In genomic region chr2:173035653-173036052, GRCm38 (mm10) we compare ENCODE assay signal across 19 mouse cellular contexts. TPM values are rescaled to one million over a fixed set of nuclear protein-coding genes. Genes with fewer than 3 reads are reported as not detected.
DNase-seq lines count a peak whose midpoint lies in the region; ATAC-seq and TF ChIP-seq lines count a peak whose summit lies in the region.
"Had no signal": no experiment of that assay in that cellular context is flagged by ENCODE, and none has a peak within 500 bp of the region (broad histone marks: within the 10 kb centered on the region; RNA-seq: fewer than 3 reads in every experiment).

No protein-coding gene starts in this region.

- no peaks in the 10 kb centered on the region for H3K9me3 ChIP-seq in erythroblast, embryonic 14.5 days (ENCODE audit: control insufficient read depth, low read length)
- H3K9me3 ChIP-seq in heart, embryonic 13.5 days: no peaks in the 10 kb centered on the region
- no peaks in the 10 kb centered on the region for H3K9me3 ChIP-seq in liver, postnatal 0 days (ENCODE audit: low read length)
- H3K9me3 ChIP-seq: heart, embryonic 15.5 days; stomach, embryonic 15.5 days had no signal

- peak overlapping the region; percentile 76 for H3K4me2 ChIP-seq in heart, embryonic 13.5 days
- peak overlapping the region; percentile 43 for H3K4me2 ChIP-seq in liver, postnatal 0 days (ENCODE audit: low read depth, low read length)
- H3K4me2 ChIP-seq: heart, embryonic 15.5 days; midbrain, embryonic 11.5 days; stomach, embryonic 15.5 days had no signal

- ATAC-seq in erythroblast, adult 5-6 weeks (replicated peaks; ENCODE audit: low FRiP score, poor library complexity, severe bottlenecking): no peak
- ATAC-seq in heart, embryonic 13.5 days (ENCODE audit: extremely low read depth, insufficient number of reproducible peaks, low FRiP score, low TSS enrichment): no peak
- peak; percentile 0; the same call in 1 of the 2 replicates for ATAC-seq in liver, postnatal 0 days
- ATAC-seq: hindbrain, embryonic 16.5 days had no signal

- peak overlapping the region; percentile 76 for H3K27ac ChIP-seq in heart, embryonic 13.5 days (replicated peaks)
- H3K27ac ChIP-seq in spleen, adult 2 months (ENCODE audit: insufficient read depth, low read length): peak overlapping the region; percentile 81
- peak overlapping the region; percentile 92 for H3K27ac ChIP-seq in liver, postnatal 0 days (ENCODE audit: low read depth)
- H3K27ac ChIP-seq: heart, embryonic 15.5 days had no signal

- TF ChIP-seq POLR2A in spleen, adult 2 months (IDR thresholded peaks at IDR 0.05; ENCODE audit: low read depth, low read length): no peak

- no peak for TF ChIP-seq EP300 in liver, postnatal 0 days (IDR thresholded peaks at IDR 0.05; ENCODE audit: low read depth)

- H3K9ac ChIP-seq in heart, embryonic 13.5 days: peak overlapping the region; percentile 34; the same call in 1 of the 2 replicates
- peak overlapping the region; percentile 36 for H3K9ac ChIP-seq in liver, postnatal 0 days (replicated peaks)
- H3K9ac ChIP-seq: heart, embryonic 15.5 days; stomach, embryonic 15.5 days had no signal

- H3K4me3 ChIP-seq in erythroblast, embryonic 14.5 days (replicated peaks): peak overlapping the region; percentile 68
- H3K4me3 ChIP-seq in heart, embryonic 13.5 days: peak overlapping the region; percentile 19
- no peak overlapping the region for H3K4me3 ChIP-seq in spleen, adult 2 months (ENCODE audit: extremely low read depth, insufficient read depth, insufficient read length)
- H3K4me3 ChIP-seq in liver, postnatal 0 days (ENCODE audit: low read depth, low read length): no peak overlapping the region
- H3K4me3 ChIP-seq: heart, embryonic 15.5 days; stomach, embryonic 15.5 days had no signal

- no peak for TF ChIP-seq CTCF in spleen, adult 2 months (IDR thresholded peaks at IDR 0.05; ENCODE audit: extremely low read depth, insufficient read depth, insufficient read length, insufficient replicate concordance)
- TF ChIP-seq CTCF in liver, postnatal 0 days (IDR thresholded peaks at IDR 0.05; ENCODE audit: low read depth): no peak

- no peak for DNase-seq in heart, adult 8-10 months (ENCODE audit: low spot score)
- no peak for DNase-seq in spleen, adult 2 months (ENCODE audit: low read depth in 1 of 2, low spot score in 2 of 2)
- DNase-seq in spleen, postnatal 36 days (ENCODE audit: low spot score in 2 of 2): no peak
- DNase-seq in liver, postnatal 0 days: no peak
- no peak for DNase-seq in layer of hippocampus, postnatal 10 days (ENCODE audit: low spot score in 2 of 2)
- DNase-seq: adrenal gland, adult 8-10 months; cerebellum, adult 11-12 months; cerebellum, postnatal 25 days; kidney, adult 2 months; kidney, postnatal 14 days had no signal

- H3K36me3 ChIP-seq in erythroblast, embryonic 14.5 days (ENCODE audit: control insufficient read depth): peaks cover 97% of the 10 kb centered on the region
- H3K36me3 ChIP-seq in heart, embryonic 13.5 days: peaks cover 53% of the 10 kb centered on the region
- H3K36me3 ChIP-seq in spleen, adult 2 months (ENCODE audit: control insufficient read depth, insufficient read depth, low read length): peaks cover 54% of the 10 kb centered on the region
- peaks cover 53% of the 10 kb centered on the region for H3K36me3 ChIP-seq in liver, postnatal 0 days (replicated peaks; ENCODE audit: insufficient read depth, low read length)

- peaks cover 100% of the 10 kb centered on the region for H3K4me1 ChIP-seq in erythroblast, embryonic 14.5 days (ENCODE audit: control insufficient read depth)
- H3K4me1 ChIP-seq in heart, embryonic 13.5 days: peaks cover 55% of the 10 kb centered on the region
- H3K4me1 ChIP-seq in spleen, adult 2 months (ENCODE audit: control insufficient read depth, insufficient read depth, insufficient read length): peaks cover 59% of the 10 kb centered on the region
- peaks cover 62% of the 10 kb centered on the region for H3K4me1 ChIP-seq in liver, postnatal 0 days (ENCODE audit: insufficient read depth)

- WGBS in heart, embryonic 13.5 days: 77% methylated on average over 5 of the region's 5 CpGs
- 84% methylated on average over 5 of the region's 5 CpGs for WGBS in spleen, adult 2 months
- 55% methylated on average over 5 of the region's 5 CpGs for WGBS in liver, postnatal 0 days (ENCODE audit: insufficient replicate concordance)

- H3K27me3 ChIP-seq in erythroblast, embryonic 14.5 days (ENCODE audit: control insufficient read depth): no peaks in the 10 kb centered on the region
- no peaks in the 10 kb centered on the region for H3K27me3 ChIP-seq in heart, embryonic 13.5 days (replicated peaks)
- H3K27me3 ChIP-seq in spleen, adult 2 months (ENCODE audit: control insufficient read depth, insufficient read depth, low read length): no peaks in the 10 kb centered on the region
- H3K27me3 ChIP-seq in liver, postnatal 0 days (ENCODE audit: insufficient read depth, low read length): no peaks in the 10 kb centered on the region
- H3K27me3 ChIP-seq: heart, embryonic 15.5 days; stomach, embryonic 15.5 days had no signal

RNA-seq across cellular contexts. Expression of gene Rbm38, which starts 15.4 kb away (rescaled TPM):
- 548 and 594 TPM in 2 replicates for polyA plus RNA-seq in erythroblast, embryonic 14.5 days (2012)
- 1,075 and 1,106 TPM in 2 replicates for total RNA-seq in erythroblast, adult 5-6 weeks (2015; ENCODE audit: low replicate concordance)
- total RNA-seq in erythroblast, adult 5-6 weeks (2017; ENCODE audit: low replicate concordance): 502 and 855 TPM in 2 replicates
- 116 and 121 TPM in 2 replicates for polyA plus RNA-seq in heart, embryonic 13.5 days (2015; fragmentation: Nextera tagmentation; extraction: Ambion mirVana)
- total RNA-seq in heart, adult 8-10 months (2022): 100 to 1,000 TPM; 143 to 197 (median 166) TPM
- 663 and 724 TPM in 2 replicates for polyA plus RNA-seq in spleen, adult 2 months (2012; rRNA removed)
- polyA plus RNA-seq in liver, postnatal 0 days (2015; fragmentation: Nextera tagmentation; extraction: Ambion mirVana): 124 and 126 TPM in 2 replicates
- 1 to 10 TPM; 4.4 to 6.3 TPM for total RNA-seq in layer of hippocampus, postnatal 10 days (2021)

RNA-seq across cellular contexts. Expression of gene Rae1, which starts 35.7 kb away (rescaled TPM):
- polyA plus RNA-seq in erythroblast, embryonic 14.5 days (2012): 3.4 and 3.7 TPM in 2 replicates
- 46.4 and 52.5 TPM in 2 replicates for total RNA-seq in erythroblast, adult 5-6 weeks (2015; ENCODE audit: low replicate concordance)
- 59.4 and 91.0 TPM in 2 replicates for total RNA-seq in erythroblast, adult 5-6 weeks (2017; ENCODE audit: low replicate concordance)
- polyA plus RNA-seq in heart, embryonic 13.5 days (2015; fragmentation: Nextera tagmentation; extraction: Ambion mirVana): 94.7 and 106 TPM in 2 replicates
- 10 to 100 TPM; 20.2 to 24.8 (median 23.0) TPM for total RNA-seq in heart, adult 8-10 months (2022)
- 48.3 and 51.5 TPM in 2 replicates for polyA plus RNA-seq in spleen, adult 2 months (2012; rRNA removed)
- polyA plus RNA-seq in liver, postnatal 0 days (2015; fragmentation: Nextera tagmentation; extraction: Ambion mirVana): 40.0 and 41.5 TPM in 2 replicates
- 10 to 100 TPM; 75.3 to 83.2 TPM for total RNA-seq in layer of hippocampus, postnatal 10 days (2021)

RNA-seq across cellular contexts. Expression of gene Spo11, which starts 58.2 kb away (rescaled TPM):
- polyA plus RNA-seq in erythroblast, embryonic 14.5 days (2012): 0.02 TPM in 1 of 2 replicates, not detected in the other
- not detected in 2 replicates for total RNA-seq in erythroblast, adult 5-6 weeks (2015; ENCODE audit: low replicate concordance)
- not detected in 2 replicates for total RNA-seq in erythroblast, adult 5-6 weeks (2017; ENCODE audit: low replicate concordance)
- 0.11 and 0.23 TPM in 2 replicates for polyA plus RNA-seq in heart, embryonic 13.5 days (2015; fragmentation: Nextera tagmentation; extraction: Ambion mirVana)
- not detected for total RNA-seq in heart, adult 8-10 months (2022)
- polyA plus RNA-seq in spleen, adult 2 months (2012; rRNA removed): 0.86 and 0.98 TPM in 2 replicates
- 0.07 and 0.09 TPM in 2 replicates for polyA plus RNA-seq in liver, postnatal 0 days (2015; fragmentation: Nextera tagmentation; extraction: Ambion mirVana)
- under 1 TPM; 0.09 to 0.80 TPM for total RNA-seq in layer of hippocampus, postnatal 10 days (2021)
- total RNA-seq: adrenal gland, adult 8-10 months; gastrocnemius, adult 8-10 months had no signal
- polyA plus RNA-seq: heart, embryonic 15.5 days; liver, adult 2 months had no signal

Comparison
In these comparisons a context has a peak if more than half of its experiments do, and no peak if none do; other contexts are left out.
1. H3K4me3 ChIP-seq: peak in erythroblast, embryonic 14.5 days (single experiment) and heart, embryonic 13.5 days (single experiment); none in spleen, adult 2 months (single experiment) and liver, postnatal 0 days (single experiment).
2. Peak in every context shown above with its lines, with median percentiles within 50 percentile points of each other: H3K27ac ChIP-seq.